Mouse (Mus musculus): ENCODE measurements around the gene Mdga2.

GRCm38 (mm10) chr12:67221329-67222220, 774 bp downstream of the Mdga2 start:
- TF ChIP-seq FLI1 (IDR thresholded peaks at IDR 0.05; ENCODE audit: low read length) (no peak), GATA1 (IDR thresholded peaks at IDR 0.05; ENCODE audit: borderline replicate concordance, low read length) (no peak)

All from megakaryocyte, embryonic 14.5 days (primary cell).